Mouse (Mus musculus): ENCODE results near the gene Rpl21. TPM values are rescaled to one million over a fixed set of nuclear protein-coding genes. Genes with fewer than 3 reads are reported as not detected.
"Not testable (repeated sequence)": the region's sequence is repeated elsewhere in the genome, so short reads cannot be mapped to it uniquely, and the experiment has no call there.

The Rpl21 gene
- polyA plus RNA-seq, 1 experiment from 2014 or later: 520 TPM

GRCm38 (mm10) chr5:146877882-146878281, 45.2 kb downstream of the Rpl21 start:
- 54% methylated on average over 5 of the region's 6 CpGs for WGBS (ENCODE audit: insufficient replicate concordance)
- H3K9ac ChIP-seq: not testable (repeated sequence)

GRCm38 (mm10) chr5:146882261-146882660, 49.6 kb downstream of the Rpl21 start:
- Histone ChIP-seq H3K27ac (no peak overlapping the region), H3K4me2 (no peak overlapping the region), H3K4me1 (peaks cover 12% of the 10 kb centered on the region), H3K4me3 (no peak overlapping the region), H3K27me3 (replicated peaks) (peaks cover 9% of the 10 kb centered on the region), H3K9ac (no peak overlapping the region), H3K36me3 (no peaks in the 10 kb centered on the region), H3K9me3 (replicated peaks) (no peaks in the 10 kb centered on the region)
- peak; percentile 48; the same call in 1 of the 2 replicates for ATAC-seq
- WGBS (ENCODE audit: insufficient replicate concordance): 37% methylated on average over 6 of the region's 6 CpGs

More at GRCm38 (mm10) chr5:146877882-146878281, 45.2 kb downstream of the Rpl21 start:
- H3K27ac ChIP-seq; H3K4me2 ChIP-seq; H3K9me3 ChIP-seq (replicated peaks); H3K36me3 ChIP-seq; H3K4me3 ChIP-seq: not testable (repeated sequence)
- Histone ChIP-seq H3K27me3 (replicated peaks) (peaks cover 20% of the 10 kb centered on the region), H3K4me1 (peaks cover 12% of the 10 kb centered on the region)
- ATAC-seq: peak; percentile 59

- no peak for ATAC-seq
Measured at GRCm38 (mm10) chr5:146883053-146883452, 50.4 kb downstream of the Rpl21 start.

GRCm38 (mm10) chr5:146883486-146884272, 51.0 kb downstream of the Rpl21 start:
- Histone ChIP-seq H3K27ac (no peak overlapping the region), H3K4me3 (no peak overlapping the region), H3K4me1 (peaks cover 8% of the 10 kb centered on the region; the same call in 1 of the 2 replicates), H3K9me3 (replicated peaks) (no peaks in the 10 kb centered on the region), H3K9ac (no peak overlapping the region), H3K36me3 (no peaks in the 10 kb centered on the region), H3K4me2 (no peak overlapping the region), H3K27me3 (replicated peaks) (peaks cover 14% of the 10 kb centered on the region)
- no peak for ATAC-seq
- 66% methylated on average over 15 of the region's 15 CpGs for WGBS (ENCODE audit: insufficient replicate concordance)

More at GRCm38 (mm10) chr5:146883053-146883452, 50.4 kb downstream of the Rpl21 start:
- WGBS (ENCODE audit: insufficient replicate concordance): 59% methylated on average over 7 of the region's 7 CpGs
- Histone ChIP-seq H3K9ac (no peak overlapping the region), H3K36me3 (no peaks in the 10 kb centered on the region), H3K4me1 (peaks cover 9% of the 10 kb centered on the region), H3K4me2 (no peak overlapping the region), H3K27ac (no peak overlapping the region), H3K9me3 (replicated peaks) (no peaks in the 10 kb centered on the region), H3K27me3 (replicated peaks) (peaks cover 9% of the 10 kb centered on the region), H3K4me3 (no peak overlapping the region)

Other genes starting within 250 kb of the Rpl21 start
- gene Gpr12, start 247.7 kb upstream of the Rpl21 start, polyA plus RNA-seq (2016; fragmentation: Nextera tagmentation; extraction: Ambion mirVana): 0.08 TPM in 1 of 2 replicates, not detected in the other
- 13.6 and 13.9 TPM in 2 replicates for gene Usp12, start 37.9 kb upstream of the Rpl21 start, polyA plus RNA-seq (2016; fragmentation: Nextera tagmentation; extraction: Ambion mirVana)
- 3.2 and 3.8 TPM in 2 replicates for gene Rasl11a, start 12.2 kb downstream of the Rpl21 start, polyA plus RNA-seq (2016; fragmentation: Nextera tagmentation; extraction: Ambion mirVana)
- 95.1 and 95.7 TPM in 2 replicates for gene Gtf3a, start 115.8 kb downstream of the Rpl21 start, polyA plus RNA-seq (2016; fragmentation: Nextera tagmentation; extraction: Ambion mirVana)
- 14.9 and 16.5 TPM in 2 replicates for gene Mtif3, start 130.9 kb downstream of the Rpl21 start, polyA plus RNA-seq (2016; fragmentation: Nextera tagmentation; extraction: Ambion mirVana)
- 6.5 and 6.8 TPM in 2 replicates for gene Lnx2, start 243.7 kb downstream of the Rpl21 start, polyA plus RNA-seq (2016; fragmentation: Nextera tagmentation; extraction: Ambion mirVana)
- gene Polr1d, start 244.2 kb downstream of the Rpl21 start, polyA plus RNA-seq (2016; fragmentation: Nextera tagmentation; extraction: Ambion mirVana): 116 TPM in 2 replicates

Data from liver, embryonic 12.5 days (tissue).